Mouse (Mus musculus): ENCODE measurements around the gene Crtc3. TPM values are rescaled to one million over a fixed set of nuclear protein-coding genes. Genes with fewer than 3 reads are reported as not detected.
A peak's percentile ranks its signal among the peaks of the same experiment; 100 is the strongest.

The Crtc3 gene
- total and polyA plus RNA-seq, 3 experiments, result 4.2 to 15.8 TPM; not detected in 1

DNA sequence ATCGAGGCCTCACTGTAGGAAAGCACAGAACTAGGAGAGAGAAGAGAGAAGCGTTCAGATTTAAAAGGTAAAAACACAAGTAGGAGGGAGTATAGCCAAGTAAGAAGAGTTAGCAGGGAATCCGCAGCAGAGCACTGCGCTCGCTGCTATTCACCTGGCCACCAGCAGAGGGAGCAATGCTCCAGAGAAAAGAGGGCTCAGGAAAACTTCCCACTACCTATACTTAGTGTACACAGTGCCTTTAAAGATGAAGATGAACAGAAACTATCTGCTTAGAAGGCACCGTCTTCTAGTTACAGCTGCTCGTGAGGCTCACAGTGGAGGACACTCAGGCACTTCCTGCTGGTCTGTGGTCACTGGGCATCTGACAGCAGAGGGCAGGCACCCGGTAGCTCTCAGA is 41.0 kb upstream of the Crtc3 start (continued):
- TF ChIP-seq JUND (IDR thresholded peaks at IDR 0.05; ENCODE audit: low read depth, low read length) (0 out of 2 replicates have a peak, but pooled peaks have one; percentile 42), USF2 (IDR thresholded peaks at IDR 0.05; ENCODE audit: borderline replicate concordance in 1 of 2, insufficient read depth in 1 of 2, low read depth in 1 of 2, low read length in 2 of 2) (no peak), SIN3A (IDR thresholded peaks at IDR 0.05; ENCODE audit: low read length) (0 out of 2 replicates have a peak, but pooled peaks have one; percentile 44), ZC3H11A (IDR thresholded peaks at IDR 0.05; ENCODE audit: low read depth, low read length) (peak; percentile 96), ZNF384 (IDR thresholded peaks at IDR 0.05; ENCODE audit: low read depth, low read length) (no peak), ETS1 (IDR thresholded peaks at IDR 0.05; ENCODE audit: low read depth, low read length) (no peak), NRF1 (IDR thresholded peaks at IDR 0.05; ENCODE audit: insufficient read depth, low read depth, low read length, poor library complexity, severe bottlenecking) (no peak), ELF1 (IDR thresholded peaks at IDR 0.05; ENCODE audit: low read depth, low read length) (0 out of 2 replicates have a peak, but pooled peaks have one; percentile 12), MEF2A (IDR thresholded peaks at IDR 0.05; ENCODE audit: extremely low read depth, insufficient replicate concordance, low read depth, low read length, poor library complexity, severe bottlenecking) (no peak), CTCF (IDR thresholded peaks at IDR 0.05 in 2 of 3, conservative IDR thresholded peaks at IDR 0.05 in 1 of 3; ENCODE audit: control insufficient read depth in 1 of 3, insufficient read depth in 1 of 3, low read depth in 2 of 3, low read length in 3 of 3, poor library complexity in 1 of 3, severe bottlenecking in 1 of 3) (peak; percentile 96 to 99 (median 99); a peak in 5 of 6 replicates), CHD1 (IDR thresholded peaks at IDR 0.05; ENCODE audit: low read depth, low read length) (no peak), RCOR1 (IDR thresholded peaks at IDR 0.05; ENCODE audit: low read depth, low read length) (no peak), MAFK (IDR thresholded peaks at IDR 0.05; ENCODE audit: borderline replicate concordance, low read depth, low read length) (no peak), POLR2AphosphoS5 (IDR thresholded peaks at IDR 0.05; ENCODE audit: borderline replicate concordance, low read depth, low read length) (no peak), USF1 (IDR thresholded peaks at IDR 0.05; ENCODE audit: low read depth, low read length) (no peak)

- no peaks in the 10 kb centered on the region for H3K79me2 ChIP-seq (ENCODE audit: control insufficient read depth, insufficient read depth, low read length, poor library complexity)
- no peaks in the 10 kb centered on the region for H3K27me3 ChIP-seq (ENCODE audit: control insufficient read depth in 1 of 2, insufficient read depth in 2 of 2, low read length in 2 of 2)
- H3K36me3 ChIP-seq (ENCODE audit: control insufficient read depth in 1 of 2, insufficient read depth in 2 of 2, low read length in 2 of 2), result peaks cover 3 to 9% of the 10 kb centered on the region in 2 experiments; a peak in 3 of 4 replicates
- H3K9ac ChIP-seq (ENCODE audit: control insufficient read depth, low read depth, low read length, poor library complexity, severe bottlenecking), result no peak overlapping the region
- H3K27ac ChIP-seq (ENCODE audit: control insufficient read depth, low read depth, low read length), result no peak overlapping the region
- no peaks in the 10 kb centered on the region for H3K9me3 ChIP-seq (replicated peaks; ENCODE audit: insufficient read depth, low read length)
- no peak overlapping the region for H3K4me3 ChIP-seq (ENCODE audit: control insufficient read depth in 1 of 2, insufficient read depth in 1 of 2, low read depth in 2 of 2, low read length in 2 of 2)
- no peaks in the 10 kb centered on the region for H3K4me1 ChIP-seq (ENCODE audit: control insufficient read depth in 1 of 2, insufficient read depth in 2 of 2, low read length in 2 of 2)
- no peak for DNase-seq (ENCODE audit: low read depth, low spot score)
- no peak for TF ChIP-seq ETS1 (IDR thresholded peaks at IDR 0.05; ENCODE audit: low read depth, low read length)
- TF ChIP-seq POLR2AphosphoS5 (IDR thresholded peaks at IDR 0.05; ENCODE audit: borderline replicate concordance, low read depth, low read length), result no peak
- no peak for TF ChIP-seq MYC (IDR thresholded peaks at IDR 0.05; ENCODE audit: low read depth, low read length)
- no peak for TF ChIP-seq RCOR1 (IDR thresholded peaks at IDR 0.05; ENCODE audit: low read depth, low read length)
- no peak for TF ChIP-seq NELFE (IDR thresholded peaks at IDR 0.05; ENCODE audit: low read depth, low read length)
- TF ChIP-seq USF2 (IDR thresholded peaks at IDR 0.05; ENCODE audit: borderline replicate concordance in 1 of 2, insufficient read depth in 1 of 2, low read depth in 1 of 2, low read length in 2 of 2), result no peak
- no peak for TF ChIP-seq MYB (IDR thresholded peaks at IDR 0.05; ENCODE audit: low read depth, low read length)
- TF ChIP-seq USF1 (IDR thresholded peaks at IDR 0.05; ENCODE audit: low read depth, low read length), result no peak
Measured at GRCm38 (mm10) chr7:80721041-80721440, 32.4 kb upstream of the Crtc3 start.
